Mouse (Mus musculus): Measurements from ENCODE around the gene Gm49601.

- TF ChIP-seq CTCF (IDR thresholded peaks at IDR 0.05; ENCODE audit: low read depth, low read length), result no peak
- TF ChIP-seq POLR2A (IDR thresholded peaks at IDR 0.05; ENCODE audit: borderline replicate concordance, low read depth, low read length), result no peak
Observed at GRCm38 (mm10) chr16:18580389-18580788, 45.8 kb downstream of the Gm49601 start.
